Mouse (Mus musculus): ENCODE data around the gene Gm10277. TPM values are rescaled to one million over a fixed set of nuclear protein-coding genes. Genes with fewer than 3 reads are reported as not detected.

Gene Gm10277
- polyA plus RNA-seq, 1 experiment from 2014 or later = 0.93 TPM

GRCm38 (mm10) chr11:77737289-77737688 is 50.3 kb downstream of the Gm10277 start:
- H3K27me3 ChIP-seq (ENCODE audit: control insufficient read depth, insufficient read depth, low read length) = no peaks in the 10 kb centered on the region
- no peak for ATAC-seq (ENCODE audit: insufficient read depth, low FRiP score, low TSS enrichment)
- H3K9me3 ChIP-seq (ENCODE audit: control insufficient read depth, low read length) = no peaks in the 10 kb centered on the region
- no peak overlapping the region for H3K4me2 ChIP-seq (ENCODE audit: low read depth)
- H3K9ac ChIP-seq (ENCODE audit: low read length) = no peak overlapping the region
- WGBS = 1% methylated on average over 6 of the region's 6 CpGs
- no peaks in the 10 kb centered on the region for H3K36me3 ChIP-seq (ENCODE audit: control insufficient read depth, insufficient read depth, low read length)
- H3K4me3 ChIP-seq (ENCODE audit: low read depth, low read length) = no peak overlapping the region
- no peak overlapping the region for H3K27ac ChIP-seq (ENCODE audit: low read depth, low read length)
- no peaks in the 10 kb centered on the region for H3K4me1 ChIP-seq (ENCODE audit: control insufficient read depth, insufficient read depth, low read length)
- peak; percentile 85 for DNase-seq (ENCODE audit: low spot score)

Other genes starting within 250 kb of the Gm10277 start
- gene Taok1, start 179.9 kb downstream of the Gm10277 start, polyA plus RNA-seq (2014; fragmentation: Nextera tagmentation; extraction: Ambion mirVana) = 18.4 and 18.6 TPM in 2 replicates
- 3.8 and 4.0 TPM in 2 replicates for gene Nufip2, start 101.6 kb downstream of the Gm10277 start, polyA plus RNA-seq (2014; fragmentation: Nextera tagmentation; extraction: Ambion mirVana)
- 2.8 and 3.6 TPM in 2 replicates for gene Cryba1, start 62.5 kb downstream of the Gm10277 start, polyA plus RNA-seq (2014; fragmentation: Nextera tagmentation; extraction: Ambion mirVana)
- 26.5 and 31.3 TPM in 2 replicates for gene Myo18a, start 24.5 kb downstream of the Gm10277 start, polyA plus RNA-seq (2014; fragmentation: Nextera tagmentation; extraction: Ambion mirVana)
- 2.6 and 4.0 TPM in 2 replicates for gene Pipox, start 106.3 kb upstream of the Gm10277 start, polyA plus RNA-seq (2014; fragmentation: Nextera tagmentation; extraction: Ambion mirVana)
- 12.4 and 13.8 TPM in 2 replicates for gene Sez6, start 143.1 kb upstream of the Gm10277 start, polyA plus RNA-seq (2014; fragmentation: Nextera tagmentation; extraction: Ambion mirVana)
- 17.8 and 19.6 TPM in 2 replicates for gene Phf12, start 195.0 kb upstream of the Gm10277 start, polyA plus RNA-seq (2014; fragmentation: Nextera tagmentation; extraction: Ambion mirVana)
- 18.4 and 19.4 TPM in 2 replicates for gene Dhrs13, start 244.5 kb upstream of the Gm10277 start, polyA plus RNA-seq (2014; fragmentation: Nextera tagmentation; extraction: Ambion mirVana)